Mouse (Mus musculus): ENCODE results near the gene Il9r.

Il9r gene

GRCm38 (mm10) chr11:32198256-32198955 is 1.7 kb downstream of the Il9r start:
- DNase-seq (ENCODE audit: low spot score in 2 of 2) = no peak

- DNase-seq (ENCODE audit: low spot score in 2 of 2) = no peak
Observed at GRCm38 (mm10) chr11:32197766-32198165, 2.3 kb downstream of the Il9r start.

GRCm38 (mm10) chr11:32196727-32197126 is 3.4 kb downstream of the Il9r start:
- DNase-seq (ENCODE audit: low spot score in 2 of 2) = no peak

- DNase-seq (ENCODE audit: low spot score in 2 of 2) = no peak
Observed at GRCm38 (mm10) chr11:32195867-32196540, 4.1 kb downstream of the Il9r start.

- DNase-seq (ENCODE audit: low spot score in 2 of 2) = no peak
Observed at GRCm38 (mm10) chr11:32194626-32195025, 5.5 kb downstream of the Il9r start.

- no peak for DNase-seq (ENCODE audit: low spot score in 2 of 2)
Observed at GRCm38 (mm10) chr11:32194086-32194485, 6.0 kb downstream of the Il9r start.

GRCm38 (mm10) chr11:32193156-32193555 is 6.9 kb downstream of the Il9r start:
- DNase-seq (ENCODE audit: low spot score in 2 of 2) = no peak

- DNase-seq (ENCODE audit: low spot score in 2 of 2) = no peak
Observed at GRCm38 (mm10) chr11:32190603-32191110, 9.4 kb downstream of the Il9r start.

- DNase-seq (ENCODE audit: low spot score in 2 of 2) = no peak
Observed at GRCm38 (mm10) chr11:32190119-32190518, 10.0 kb downstream of the Il9r start.

GRCm38 (mm10) chr11:32189434-32189833 is 10.6 kb downstream of the Il9r start:
- no peak for DNase-seq (ENCODE audit: low spot score in 2 of 2)

- DNase-seq (ENCODE audit: low spot score in 2 of 2) = no peak
Observed at GRCm38 (mm10) chr11:32188881-32189280, 11.2 kb downstream of the Il9r start.

- no peak for DNase-seq (ENCODE audit: low spot score in 2 of 2)
Observed at GRCm38 (mm10) chr11:32187256-32187655, 12.8 kb downstream of the Il9r start.

GRCm38 (mm10) chr11:32186031-32186430 is 14.0 kb downstream of the Il9r start:
- DNase-seq (ENCODE audit: low spot score in 2 of 2) = no peak

GRCm38 (mm10) chr11:32184469-32184868 is 15.6 kb downstream of the Il9r start:
- no peak for DNase-seq (ENCODE audit: low spot score in 2 of 2)

- DNase-seq (ENCODE audit: low spot score in 2 of 2) = peak; percentile 94 to 95
Observed at GRCm38 (mm10) chr11:32181973-32182868, 17.9 kb downstream of the Il9r start.

- no peak for DNase-seq (ENCODE audit: low spot score in 2 of 2)
Observed at GRCm38 (mm10) chr11:32181246-32181645, 18.8 kb downstream of the Il9r start.

- no peak for DNase-seq (ENCODE audit: low spot score in 2 of 2)
Observed at GRCm38 (mm10) chr11:32178506-32178905, 21.6 kb downstream of the Il9r start.

- DNase-seq (ENCODE audit: low spot score in 2 of 2) = no peak
Observed at GRCm38 (mm10) chr11:32166683-32167082, 33.4 kb downstream of the Il9r start.

GRCm38 (mm10) chr11:32161922-32162804 is 37.9 kb downstream of the Il9r start:
- peak; percentile 87 to 91 for DNase-seq (ENCODE audit: low spot score in 2 of 2)

- DNase-seq (ENCODE audit: low spot score in 2 of 2) = peak in 1 of 2 experiments; percentile 39
Observed at GRCm38 (mm10) chr11:32161500-32161899, 38.6 kb downstream of the Il9r start.

GRCm38 (mm10) chr11:32160341-32160740 is 39.7 kb downstream of the Il9r start:
- no peak for DNase-seq (ENCODE audit: low spot score in 2 of 2)
